Mouse (Mus musculus) T-helper 1 cell (primary cell): Measurements from ENCODE around the gene Macrod2.

Experiments
- in situ Hi-C: fragments of 300-600 bp; cut with MboI, MseI; formaldehyde crosslinking; loops from one replicate; pipeline ENCODE4 v1.15.1; 2025; ENCODE audit warnings: high pct_unique_total_duplicates

Macrod2 gene

GRCm38 (mm10) chr2:141831515-141831914 lies 1436.4 kb downstream of the Macrod2 start:
- in situ Hi-C loops: no loop called here

- in situ Hi-C loops: no loop called here
Measured at GRCm38 (mm10) chr2:141834156-141834782, 1439.2 kb downstream of the Macrod2 start.

- in situ Hi-C loops: no loop called here
Measured at GRCm38 (mm10) chr2:141844408-141845175, 1449.5 kb downstream of the Macrod2 start.

- in situ Hi-C loops: no loop called here
Measured at GRCm38 (mm10) chr2:141859220-141859619, 1464.1 kb downstream of the Macrod2 start.

GRCm38 (mm10) chr2:141861679-141862268 lies 1466.7 kb downstream of the Macrod2 start:
- in situ Hi-C loops: no loop called here

GRCm38 (mm10) chr2:141862531-141863265 lies 1467.6 kb downstream of the Macrod2 start:
- in situ Hi-C loops: no loop called here

- in situ Hi-C loops: no loop called here
Measured at GRCm38 (mm10) chr2:141863628-141864165, 1468.6 kb downstream of the Macrod2 start.

GRCm38 (mm10) chr2:141870930-141871329 lies 1475.8 kb downstream of the Macrod2 start:
- in situ Hi-C loops: no loop called here

- in situ Hi-C loops: loop anchor here (5.0 kb wide), 1 partner anchor 51 kb away; no protein-coding TSS in a partner anchor
Measured at GRCm38 (mm10) chr2:141876155-141876851, 1481.2 kb downstream of the Macrod2 start.

GRCm38 (mm10) chr2:141876958-141877357 lies 1481.8 kb downstream of the Macrod2 start:
- in situ Hi-C loops: loop anchor here (5.0 kb wide), 1 partner anchor 50 kb away; no protein-coding TSS in a partner anchor

- in situ Hi-C loops: loop anchor here (5.0 kb wide), 1 partner anchor 49 kb away; no protein-coding TSS in a partner anchor
Measured at GRCm38 (mm10) chr2:141878473-141878872, 1483.4 kb downstream of the Macrod2 start.

GRCm38 (mm10) chr2:141879711-141880110 lies 1484.6 kb downstream of the Macrod2 start:
- in situ Hi-C loops: loop anchor here (5.0 kb wide), 1 partner anchor 48 kb away; no protein-coding TSS in a partner anchor

GRCm38 (mm10) chr2:141886694-141887474 lies 1491.8 kb downstream of the Macrod2 start:
- in situ Hi-C loops: no loop called here

- in situ Hi-C loops: no loop called here
Measured at GRCm38 (mm10) chr2:141889497-141889896, 1494.4 kb downstream of the Macrod2 start.

GRCm38 (mm10) chr2:141897951-141898350 lies 1502.8 kb downstream of the Macrod2 start:
- in situ Hi-C loops: no loop called here

GRCm38 (mm10) chr2:141911831-141912447 lies 1516.8 kb downstream of the Macrod2 start:
- in situ Hi-C loops: no loop called here

- in situ Hi-C loops: no loop called here
Measured at GRCm38 (mm10) chr2:141913486-141913885, 1518.4 kb downstream of the Macrod2 start.

GRCm38 (mm10) chr2:141913894-141914293 lies 1518.8 kb downstream of the Macrod2 start:
- in situ Hi-C loops: no loop called here

- in situ Hi-C loops: no loop called here
Measured at GRCm38 (mm10) chr2:141920377-141920992, 1525.4 kb downstream of the Macrod2 start.
